Mouse (Mus musculus) c-Kit-positive CD71-negative TER-119-negative erythroid progenitor cells, embryonic 14.5 days (primary cell): Measurements from ENCODE around the gene Tom1l2.

Source experiments
- DNase-seq: peaks from one replicate; pipeline ENCODE4 v3.0.0-alpha.2; 2013; ENCODE audit warnings: low read depth

Tom1l2 gene

DNA sequence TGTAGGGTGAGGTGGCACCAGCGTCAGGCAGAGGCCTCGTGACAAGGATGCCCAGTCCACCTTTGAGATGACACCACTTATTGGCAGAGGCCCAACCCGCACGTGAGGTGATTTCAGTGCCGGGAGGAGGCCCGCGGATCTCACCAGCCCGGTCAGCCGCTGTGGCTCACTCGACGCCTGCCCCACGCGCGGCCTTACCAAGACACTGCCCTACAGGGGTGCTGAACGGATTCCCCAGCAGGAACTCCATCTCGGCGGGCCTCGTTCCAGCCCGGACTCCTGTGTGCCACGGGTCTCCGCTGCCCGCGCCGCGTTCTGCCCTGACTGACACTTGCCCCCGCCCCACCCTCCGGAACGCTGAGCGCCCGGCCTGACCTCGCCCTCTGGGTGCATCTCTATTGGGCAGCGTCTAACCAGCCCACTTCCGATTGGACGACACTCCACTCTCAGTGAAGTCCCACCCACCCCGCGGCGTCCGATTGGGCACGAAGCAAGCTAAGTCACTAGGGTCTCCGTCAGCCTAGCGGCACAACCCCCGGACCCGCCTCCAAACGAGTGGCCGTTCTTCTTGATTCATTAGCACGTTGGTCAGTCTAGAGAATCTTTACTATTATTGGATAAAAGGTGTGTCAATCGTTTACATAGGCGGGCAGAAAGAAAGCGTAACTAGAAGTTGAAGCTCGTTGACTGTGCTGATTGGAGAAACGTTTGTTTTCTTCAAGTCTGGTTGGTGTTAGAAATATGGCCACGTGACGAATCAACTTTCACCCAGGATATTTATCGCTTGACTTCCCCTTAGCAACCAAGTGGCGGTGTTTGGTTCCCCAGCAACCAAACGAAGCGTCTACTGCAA, at the start of gene Tom1l2, which contains the start of gene Drc3:
Gene Tom1l2, minus strand, starts transcription at position 347 of the 853 bp plus-strand sequence.
Gene Drc3, plus strand, starts transcription at position 771 of the 853 bp plus-strand sequence.
- peak; percentile 99 for DNase-seq

DNA sequence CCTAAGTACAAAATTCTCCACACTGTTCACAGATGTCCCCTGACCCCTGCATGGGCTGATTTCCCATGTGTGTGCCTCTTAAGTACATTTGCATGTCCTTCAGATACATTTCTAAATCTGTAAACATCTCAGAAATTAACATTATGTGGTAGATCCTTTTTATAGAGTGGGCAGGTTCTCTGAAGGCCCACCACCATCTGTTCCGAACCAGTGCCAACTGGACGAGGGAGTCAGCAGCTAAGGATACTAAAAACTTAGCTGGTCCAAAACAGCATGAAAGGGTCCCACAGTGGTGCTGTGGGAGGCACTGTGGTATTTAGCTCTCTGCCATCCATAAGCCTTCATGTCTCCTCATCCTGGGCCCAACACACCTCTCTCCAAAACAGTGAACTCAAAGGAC, 44.5 kb upstream of the Tom1l2 start:
- no peak for DNase-seq

DNA sequence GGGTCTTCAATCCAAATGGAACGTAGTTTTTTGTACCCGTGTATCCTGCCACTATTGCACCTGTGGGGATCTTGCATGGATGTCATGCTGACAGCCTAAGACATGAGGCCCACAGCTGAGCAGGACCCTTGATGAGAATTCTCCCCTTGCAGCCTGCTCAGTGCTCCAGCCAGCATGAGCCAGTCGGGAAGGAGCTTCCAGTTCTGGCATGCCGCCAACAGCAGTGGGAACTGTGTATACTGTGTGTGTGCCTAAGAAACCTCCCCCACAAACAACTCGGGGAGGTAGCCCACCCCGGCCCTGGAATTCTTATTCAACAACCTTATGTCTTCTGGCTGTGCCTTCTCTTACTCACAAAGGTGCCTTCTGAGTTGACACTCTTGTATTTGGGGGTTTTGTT, 43.8 kb upstream of the Tom1l2 start:
- no peak for DNase-seq

- DNase-seq: no peak
These were observed 38.6 kb upstream of the Tom1l2 start for GRCm38 (mm10) chr11:60391346-60391745.

- no peak for DNase-seq
These were observed 35.2 kb upstream of the Tom1l2 start for GRCm38 (mm10) chr11:60387944-60388343.

DNA sequence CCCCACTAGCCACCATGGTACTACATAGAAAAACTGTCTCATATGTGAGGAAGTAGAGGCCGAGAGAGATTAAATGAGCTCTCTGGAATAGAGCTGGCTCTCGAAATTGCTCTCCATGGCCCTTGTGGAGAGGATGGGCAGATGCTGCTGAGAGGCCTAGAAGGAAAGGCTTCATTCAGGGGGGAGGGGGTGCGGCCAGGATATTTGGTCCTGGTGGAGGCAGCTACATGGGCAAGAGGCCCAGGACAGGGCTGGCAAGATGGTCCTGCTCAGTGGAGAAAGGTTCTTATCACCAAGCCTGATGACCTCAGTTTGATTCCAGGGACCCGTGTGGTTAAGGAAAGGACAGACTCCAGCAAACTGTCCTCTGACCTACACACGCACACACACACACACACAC, 33.2 kb upstream of the Tom1l2 start:
- no peak for DNase-seq

- no peak for DNase-seq
These were observed 32.2 kb upstream of the Tom1l2 start for GRCm38 (mm10) chr11:60384762-60385421.

DNA sequence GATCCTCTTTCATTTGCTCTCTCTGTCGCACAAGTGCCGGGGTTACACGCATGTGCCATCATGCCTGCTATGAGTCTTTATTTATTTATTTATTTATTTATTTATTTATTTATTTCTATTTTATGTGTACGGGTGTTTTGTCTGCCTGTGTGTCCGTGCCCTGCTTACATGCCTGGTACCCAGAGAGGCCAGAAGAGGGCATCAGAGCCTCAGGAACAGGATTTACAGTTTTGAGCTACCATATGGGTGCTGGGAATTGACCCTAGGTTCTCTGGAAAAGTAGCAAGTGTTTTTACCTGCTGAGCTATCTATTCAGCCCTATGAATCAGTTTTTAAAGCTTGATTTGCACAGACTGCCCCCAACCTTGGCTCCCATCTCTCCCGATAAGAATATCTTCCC, 30.8 kb upstream of the Tom1l2 start:
- no peak for DNase-seq

DNA sequence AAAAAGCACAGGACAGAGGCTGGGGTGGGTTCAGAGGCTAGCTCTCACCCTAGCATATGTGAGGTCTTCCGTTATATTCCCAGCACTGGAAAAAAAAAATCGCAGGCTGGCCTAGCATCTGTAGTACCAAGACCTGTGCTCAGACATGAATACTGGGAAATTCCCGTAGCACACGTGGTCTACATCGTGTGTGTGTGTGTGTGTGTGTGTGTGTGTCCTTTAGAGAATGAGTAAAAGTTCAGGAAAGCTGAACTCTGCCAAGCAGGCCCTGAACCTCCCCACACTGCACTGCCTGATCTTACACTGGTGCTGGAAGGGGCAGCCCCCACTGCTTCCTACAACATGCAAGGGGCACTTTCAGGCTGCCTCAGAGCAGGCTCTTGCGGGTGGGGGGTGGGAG, 21.8 kb upstream of the Tom1l2 start:
- no peak for DNase-seq

DNA sequence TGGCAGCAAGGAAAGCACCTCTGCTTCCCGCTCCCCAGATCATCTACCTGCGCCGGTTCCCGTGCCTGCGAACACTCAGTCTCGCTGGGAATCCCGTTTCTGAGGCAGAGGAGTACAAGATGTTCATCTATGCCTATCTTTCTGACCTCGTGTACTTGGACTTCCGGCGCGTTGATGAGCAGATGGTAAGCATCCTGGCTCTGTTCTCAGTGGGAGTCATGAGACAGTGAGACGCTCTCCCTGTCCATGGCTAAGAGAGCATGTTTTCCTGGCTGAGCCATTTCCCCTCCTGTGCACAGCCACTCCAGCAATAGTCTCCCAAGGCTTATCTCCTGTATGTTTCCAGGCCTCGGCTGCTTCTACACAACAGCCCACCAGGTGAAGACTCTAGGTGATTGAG, 17.7 kb upstream of the Tom1l2 start:
- DNase-seq: no peak

DNA sequence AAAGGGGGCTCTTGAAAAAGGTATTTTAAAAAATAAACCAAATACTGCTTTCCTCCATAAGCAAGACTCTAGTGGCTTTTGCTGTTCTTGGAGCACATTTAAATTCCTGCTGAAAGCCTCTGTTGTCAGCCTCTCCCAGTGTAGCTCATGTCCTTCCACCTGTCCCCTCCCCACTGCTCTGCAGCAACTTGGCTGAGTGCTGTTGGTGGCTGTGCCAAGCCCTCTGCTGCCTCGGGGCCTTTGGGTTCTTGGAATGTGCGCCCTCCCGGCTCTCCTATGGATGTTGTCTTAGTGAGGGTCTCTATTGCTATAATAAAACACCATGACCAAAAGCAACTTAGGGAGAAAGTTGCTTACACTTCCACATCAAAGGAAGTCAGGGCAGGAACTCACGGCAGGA, 16.7 kb upstream of the Tom1l2 start:
- DNase-seq: no peak

DNA sequence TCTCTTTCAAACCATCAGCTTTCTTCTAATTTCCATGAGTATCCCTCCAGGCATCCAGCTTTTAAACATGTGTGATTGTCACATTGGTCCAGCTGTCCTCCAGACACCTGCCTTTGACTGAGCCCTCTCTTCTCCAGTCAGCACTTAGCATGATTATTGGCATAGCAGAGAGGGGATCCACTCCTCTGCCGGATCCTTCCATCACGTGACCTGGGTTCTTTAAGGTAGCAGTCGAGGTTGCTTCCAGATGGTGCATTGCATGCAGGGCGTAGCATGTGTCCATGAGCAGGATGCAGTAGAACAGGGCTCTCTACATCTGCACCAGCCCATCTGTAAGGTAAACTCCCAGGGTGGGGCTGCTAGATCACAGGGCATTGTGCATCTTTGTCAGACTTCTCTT, 16.2 kb upstream of the Tom1l2 start:
- DNase-seq: no peak

- no peak for DNase-seq
These were observed 14.6 kb upstream of the Tom1l2 start for GRCm38 (mm10) chr11:60367256-60367655.

DNA sequence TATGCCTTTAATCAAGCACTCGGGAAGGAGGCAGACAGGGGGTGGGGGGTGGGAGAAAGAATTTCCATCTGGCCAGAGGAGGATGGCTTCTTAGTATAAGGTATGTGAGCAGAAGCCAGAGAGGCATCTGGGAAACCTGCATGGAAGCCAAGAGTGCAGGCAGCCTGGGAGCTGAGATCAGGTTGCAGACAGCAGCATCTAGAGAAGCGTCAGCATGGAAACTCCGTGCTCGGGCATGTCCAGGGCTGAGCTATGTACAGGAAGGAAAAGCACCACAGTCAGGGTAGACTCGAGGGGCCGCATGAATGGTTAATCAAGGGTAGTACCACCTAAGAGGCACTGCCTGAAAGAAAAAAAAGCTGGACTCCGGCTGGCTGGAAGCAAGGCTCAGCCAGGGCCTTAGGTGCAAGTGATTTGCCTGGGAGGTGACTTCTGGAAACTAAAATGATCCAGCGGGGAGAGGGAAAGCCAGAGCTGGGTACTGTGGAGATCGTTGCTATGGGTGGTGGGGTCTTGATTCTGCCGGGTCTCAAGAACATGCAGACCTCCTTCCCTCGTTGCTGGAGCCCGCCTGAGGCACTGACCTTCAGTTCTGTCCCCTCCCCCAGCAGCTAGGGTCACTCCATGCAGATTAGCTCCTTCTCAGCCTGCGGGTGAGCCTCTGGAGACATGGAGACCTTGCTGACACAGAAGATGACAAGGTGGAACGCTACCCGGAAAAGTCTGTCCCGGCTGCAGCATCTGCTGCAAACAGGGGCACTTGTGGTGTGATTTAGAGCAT, 13.7 kb upstream of the Tom1l2 start:
- no peak for DNase-seq

DNA sequence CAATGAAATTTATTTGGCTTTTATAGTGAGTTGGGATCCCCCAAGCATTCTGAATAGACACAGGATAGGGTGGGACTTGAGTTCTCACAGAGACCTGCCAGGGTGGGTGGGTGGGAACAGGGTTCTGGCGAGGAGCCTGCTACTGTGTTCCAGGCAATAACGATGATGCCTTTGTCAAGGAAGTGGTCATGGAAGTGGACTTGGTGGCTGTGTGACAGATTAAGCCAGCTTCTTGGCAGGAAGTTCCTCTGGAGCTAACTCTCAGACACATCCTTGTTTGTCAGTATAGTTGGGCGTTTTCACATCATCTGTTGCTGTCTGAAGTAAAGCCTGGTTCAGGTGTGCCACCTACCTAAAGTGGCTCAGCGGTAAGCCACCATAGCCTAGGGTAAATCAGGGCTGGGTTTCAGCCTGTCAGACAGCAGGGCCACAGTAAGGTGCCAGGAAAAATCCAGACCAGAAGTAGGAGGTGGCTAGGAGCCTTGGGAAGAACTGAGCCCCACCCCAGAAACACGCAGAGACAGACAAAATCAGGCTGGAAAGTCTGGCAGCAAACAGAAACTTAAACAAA, 8.0 kb upstream of the Tom1l2 start:
- DNase-seq: no peak

- no peak for DNase-seq
These were observed 7.2 kb upstream of the Tom1l2 start for GRCm38 (mm10) chr11:60359936-60360335.

GRCm38 (mm10) chr11:60359138-60359537, 6.4 kb upstream of the Tom1l2 start:
- no peak for DNase-seq

GRCm38 (mm10) chr11:60358548-60358947, 5.8 kb upstream of the Tom1l2 start:
- DNase-seq: no peak

- DNase-seq: no peak
These were observed 4.4 kb upstream of the Tom1l2 start for GRCm38 (mm10) chr11:60357116-60357515.

DNA sequence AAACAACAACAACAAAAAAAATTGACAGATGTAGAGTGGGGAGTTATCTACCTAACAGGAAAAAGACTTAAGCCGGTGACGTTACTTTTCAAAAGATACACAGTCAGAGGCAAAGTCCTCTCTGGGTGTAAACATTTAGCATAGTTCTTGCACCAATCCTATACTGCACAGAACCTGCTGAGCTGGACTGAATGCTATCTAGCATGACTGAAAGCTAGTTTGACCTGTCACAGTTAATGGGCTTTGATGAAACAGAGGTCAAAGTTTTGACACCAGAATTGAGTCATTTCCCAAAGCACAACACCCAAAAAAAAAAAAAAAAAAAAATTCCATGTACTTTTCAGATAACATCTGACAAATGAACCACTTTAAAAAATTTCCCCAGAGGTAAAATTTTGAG, 3.2 kb upstream of the Tom1l2 start:
- no peak for DNase-seq

DNA sequence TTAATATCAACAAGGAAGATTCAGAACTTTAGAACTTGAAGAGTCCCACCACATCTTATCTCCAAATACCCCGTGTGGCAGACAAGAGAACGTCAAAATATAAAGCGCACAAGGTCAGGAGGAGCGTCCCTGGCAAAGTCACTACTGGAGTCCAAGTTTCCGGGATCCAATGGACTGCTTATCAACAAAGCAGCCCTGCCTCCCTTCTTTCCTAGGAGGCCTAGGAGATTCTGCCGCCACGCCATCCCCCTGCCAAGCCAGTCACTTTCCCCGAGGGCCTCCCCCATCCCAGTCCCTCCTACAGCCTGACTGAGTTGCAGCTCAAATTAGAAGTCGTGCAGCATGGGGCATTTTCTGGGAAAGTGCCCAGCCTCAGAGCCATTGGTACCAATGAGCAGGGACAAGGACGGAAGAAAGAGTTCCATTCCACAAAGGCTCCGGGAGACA, 757 bp downstream of the Tom1l2 start:
- no peak for DNase-seq

DNA sequence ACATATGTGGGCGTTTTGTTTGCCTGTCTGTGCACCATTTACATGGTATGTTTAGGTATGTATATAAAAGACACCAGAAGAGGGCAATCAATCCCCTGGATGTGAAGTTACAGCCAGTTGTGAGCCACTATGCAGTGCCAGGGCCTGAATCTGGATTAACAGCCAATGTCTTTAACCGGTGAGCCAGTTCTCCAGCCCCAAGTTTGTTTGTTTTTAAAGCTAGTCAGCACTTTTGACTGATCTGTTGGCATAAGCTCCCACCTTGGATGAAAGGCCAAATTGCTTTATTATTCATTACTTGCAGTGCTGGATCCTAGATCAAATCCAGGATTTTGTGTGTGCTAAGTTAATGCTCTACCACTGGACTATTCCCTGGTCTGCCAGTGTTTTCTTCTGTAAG, 1.3 kb downstream of the Tom1l2 start:
- no peak for DNase-seq
